Mouse (Mus musculus): ENCODE measurements around the gene Gm13290. TPM values are rescaled to one million over a fixed set of nuclear protein-coding genes. Genes with fewer than 3 reads are reported as not detected.
"Not testable (repeated sequence)": the region's sequence is repeated elsewhere in the genome, so short reads cannot be mapped to it uniquely, and the experiment has no call there.

The Gm13290 gene
- polyA plus RNA-seq, 1 experiment from 2014 or later = 0.94 TPM

DNA sequence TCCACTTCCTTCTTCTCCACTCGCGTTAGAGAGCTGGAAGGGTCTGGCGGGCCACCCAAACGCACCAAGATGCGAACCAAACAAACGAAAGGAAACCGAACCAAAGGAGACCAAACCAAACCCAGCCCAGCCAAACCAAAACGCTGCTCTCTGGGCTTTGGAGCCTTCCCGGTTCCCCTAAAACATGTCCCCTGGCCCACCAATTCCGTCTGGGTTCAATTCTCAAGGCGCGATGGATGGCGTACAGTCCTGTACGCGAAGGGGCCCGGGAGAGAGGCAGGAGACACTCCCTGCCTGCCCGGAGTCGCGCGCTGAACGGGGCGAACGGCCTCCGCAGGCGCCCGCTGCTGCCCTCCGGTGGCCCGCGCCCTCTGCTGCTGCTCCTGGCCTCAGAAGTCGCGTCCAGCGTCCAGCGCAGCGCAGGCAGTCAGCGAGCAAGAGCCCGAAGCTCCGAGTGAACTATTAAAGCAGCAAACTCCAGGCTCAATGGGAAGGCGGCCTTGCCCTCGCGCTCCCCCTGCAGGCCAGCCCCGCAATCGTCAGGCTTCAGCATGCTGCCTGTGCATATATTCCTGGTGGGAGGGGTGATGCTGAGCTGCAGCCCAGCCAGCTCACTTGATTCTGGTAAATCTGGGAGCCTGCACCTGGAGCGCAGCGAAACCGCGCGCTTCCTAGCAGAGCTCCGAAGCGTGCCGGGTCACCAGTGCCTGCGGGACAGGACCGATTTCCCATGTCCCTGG lies 20.5 kb downstream of the Gm13290 start, which contains the start of gene Gm13275:
Gm13275 (plus strand) TSS at position 552 of the 740 bp plus-strand sequence.
- H3K27ac ChIP-seq; H3K4me3 ChIP-seq; H3K36me3 ChIP-seq; H3K27me3 ChIP-seq (ENCODE audit: low read depth, poor library complexity, severe bottlenecking); H3K9me3 ChIP-seq (replicated peaks); DNase-seq (ENCODE audit: low spot score); H3K4me1 ChIP-seq: not testable (repeated sequence)
- WGBS = 2% methylated on average over 21 of the region's 52 CpGs

DNA sequence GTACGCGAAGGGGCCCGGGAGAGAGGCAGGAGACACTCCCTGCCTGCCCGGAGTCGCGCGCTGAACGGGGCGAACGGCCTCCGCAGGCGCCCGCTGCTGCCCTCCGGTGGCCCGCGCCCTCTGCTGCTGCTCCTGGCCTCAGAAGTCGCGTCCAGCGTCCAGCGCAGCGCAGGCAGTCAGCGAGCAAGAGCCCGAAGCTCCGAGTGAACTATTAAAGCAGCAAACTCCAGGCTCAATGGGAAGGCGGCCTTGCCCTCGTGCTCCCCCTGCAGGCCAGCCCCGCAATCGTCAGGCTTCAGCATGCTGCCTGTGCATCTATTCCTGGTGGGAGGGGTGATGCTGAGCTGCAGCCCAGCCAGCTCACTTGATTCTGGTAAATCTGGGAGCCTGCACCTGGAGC lies 23.5 kb downstream of the Gm13290 start, which contains the start of gene Gm13279:
Gm13279 (plus strand) TSS at position 301 of the 400 bp plus-strand sequence.
- not testable (repeated sequence) for H3K4me1 ChIP-seq; H3K27me3 ChIP-seq (ENCODE audit: low read depth, poor library complexity, severe bottlenecking); H3K9me3 ChIP-seq (replicated peaks); H3K27ac ChIP-seq; DNase-seq (ENCODE audit: low spot score); H3K4me3 ChIP-seq; H3K36me3 ChIP-seq
- no CpG with 5 or more reads among the region's 28 CpGs for WGBS

DNA sequence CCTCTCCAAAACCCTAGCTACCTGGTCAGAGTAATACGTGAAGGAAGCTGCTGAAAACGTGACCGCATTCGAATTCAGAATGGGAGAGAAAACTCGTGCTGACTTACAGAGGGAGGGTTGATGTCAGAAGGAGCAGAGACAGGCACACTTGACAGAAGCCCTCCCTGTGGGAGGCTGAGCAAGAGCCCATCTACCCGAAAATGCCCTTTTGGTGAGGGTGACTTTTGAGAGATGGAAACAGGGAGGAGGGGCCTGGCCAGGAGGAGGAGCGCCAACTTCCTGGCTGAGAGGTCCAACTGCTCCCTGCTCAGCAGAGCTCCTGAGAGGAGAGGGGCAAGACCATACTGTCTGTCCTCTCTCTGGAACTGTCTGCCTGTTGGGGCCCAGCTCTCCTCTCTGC lies 25.7 kb downstream of the Gm13290 start, which contains the start of gene Gm13285:
Gm13285 (plus strand) TSS at position 301 of the 400 bp plus-strand sequence.
- not testable (repeated sequence) for H3K4me1 ChIP-seq; H3K36me3 ChIP-seq; H3K27me3 ChIP-seq (ENCODE audit: low read depth, poor library complexity, severe bottlenecking); H3K27ac ChIP-seq; H3K9me3 ChIP-seq (replicated peaks); DNase-seq (ENCODE audit: low spot score); H3K4me3 ChIP-seq
- WGBS = 9% methylated on average over 6 of the region's 7 CpGs

DNA sequence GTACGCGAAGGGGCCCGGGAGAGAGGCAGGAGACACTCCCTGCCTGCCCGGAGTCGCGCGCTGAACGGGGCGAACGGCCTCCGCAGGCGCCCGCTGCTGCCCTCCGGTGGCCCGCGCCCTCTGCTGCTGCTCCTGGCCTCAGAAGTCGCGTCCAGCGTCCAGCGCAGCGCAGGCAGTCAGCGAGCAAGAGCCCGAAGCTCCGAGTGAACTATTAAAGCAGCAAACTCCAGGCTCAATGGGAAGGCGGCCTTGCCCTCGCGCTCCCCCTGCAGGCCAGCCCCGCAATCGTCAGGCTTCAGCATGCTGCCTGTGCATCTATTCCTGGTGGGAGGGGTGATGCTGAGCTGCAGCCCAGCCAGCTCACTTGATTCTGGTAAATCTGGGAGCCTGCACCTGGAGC lies 29.3 kb downstream of the Gm13290 start, which contains the start of gene Gm13287:
Gm13287 (plus strand) TSS at position 301 of the 400 bp plus-strand sequence.
- not testable (repeated sequence) for H3K36me3 ChIP-seq; H3K4me3 ChIP-seq; H3K9me3 ChIP-seq (replicated peaks); H3K4me1 ChIP-seq; DNase-seq (ENCODE audit: low spot score); H3K27ac ChIP-seq
- peaks cover 10% of the 10 kb centered on the region for H3K27me3 ChIP-seq (ENCODE audit: low read depth, poor library complexity, severe bottlenecking)
- WGBS = no CpG with 5 or more reads among the region's 29 CpGs

DNA sequence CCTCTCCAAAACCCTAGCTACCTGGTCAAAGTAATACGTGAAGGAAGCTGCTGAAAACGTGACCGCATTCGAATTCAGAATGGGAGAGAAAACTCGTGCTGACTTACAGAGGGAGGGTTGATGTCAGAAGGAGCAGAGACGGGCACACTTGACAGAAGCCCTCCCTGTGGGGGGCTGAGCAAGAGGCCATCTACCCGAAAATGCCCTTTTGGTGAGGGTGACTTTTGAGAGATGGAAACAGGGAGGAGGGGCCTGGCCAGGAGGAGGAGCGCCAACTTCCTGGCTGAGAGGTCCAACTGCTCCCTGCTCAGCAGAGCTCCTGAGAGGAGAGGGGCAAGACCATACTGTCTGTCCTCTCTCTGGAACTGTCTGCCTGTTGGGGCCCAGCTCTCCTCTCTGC lies 31.6 kb downstream of the Gm13290 start, which contains the start of gene Gm13288:
Gm13288 (plus strand) TSS at position 301 of the 400 bp plus-strand sequence.
- not testable (repeated sequence) for H3K4me1 ChIP-seq; DNase-seq (ENCODE audit: low spot score); H3K36me3 ChIP-seq; H3K4me3 ChIP-seq; H3K27ac ChIP-seq; H3K9me3 ChIP-seq (replicated peaks)
- H3K27me3 ChIP-seq (ENCODE audit: low read depth, poor library complexity, severe bottlenecking) = peaks cover 10% of the 10 kb centered on the region
- WGBS = no CpG with 5 or more reads among the region's 8 CpGs

DNA sequence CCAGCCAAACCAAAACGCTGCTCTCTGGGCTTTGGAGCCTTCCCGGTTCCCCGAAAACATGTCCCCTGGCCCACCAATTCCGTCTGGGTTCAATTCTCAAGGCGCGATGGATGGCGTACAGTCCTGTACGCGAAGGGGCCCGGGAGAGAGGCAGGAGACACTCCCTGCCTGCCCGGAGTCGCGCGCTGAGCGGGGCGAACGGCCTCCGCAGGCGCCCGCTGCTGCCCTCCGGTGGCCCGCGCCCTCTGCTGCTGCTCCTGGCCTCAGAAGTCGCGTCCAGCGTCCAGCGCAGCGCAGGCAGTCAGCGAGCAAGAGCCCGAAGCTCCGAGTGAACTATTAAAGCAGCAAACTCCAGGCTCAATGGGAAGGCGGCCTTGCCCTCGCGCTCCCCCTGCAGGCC lies 32.1 kb downstream of the Gm13290 start:
- not testable (repeated sequence) for H3K36me3 ChIP-seq; DNase-seq (ENCODE audit: low spot score); H3K27ac ChIP-seq; H3K4me3 ChIP-seq; H3K4me1 ChIP-seq; H3K9me3 ChIP-seq (replicated peaks)
- WGBS = 0% methylated on average over 10 of the region's 34 CpGs
- H3K27me3 ChIP-seq (ENCODE audit: low read depth, poor library complexity, severe bottlenecking) = peaks cover 10% of the 10 kb centered on the region

DNA sequence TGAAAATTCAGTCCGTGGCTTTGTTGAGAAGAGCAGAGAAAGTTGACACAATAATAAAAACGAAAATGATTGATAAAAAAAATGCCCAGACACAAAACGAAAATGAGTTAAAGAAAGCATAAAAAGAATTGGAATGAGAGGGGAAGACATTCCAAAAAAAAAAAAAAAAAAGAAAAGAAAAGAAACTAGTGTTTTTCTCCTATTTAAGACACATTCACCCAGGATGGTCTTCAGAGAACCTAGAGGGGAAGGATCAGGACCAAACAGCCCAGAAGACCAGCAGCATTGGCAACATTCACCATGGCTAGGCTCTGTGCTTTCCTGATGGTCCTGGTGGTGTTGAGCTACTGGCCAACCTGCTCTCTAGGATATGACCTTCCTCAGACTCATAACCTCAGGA lies 42.3 kb downstream of the Gm13290 start, which contains the start of gene Ifna7:
Ifna7 (plus strand) TSS at position 301 of the 400 bp plus-strand sequence.
- no peak for DNase-seq (ENCODE audit: low spot score)
- WGBS = 61% methylated on average over 3 of the region's 3 CpGs

DNA sequence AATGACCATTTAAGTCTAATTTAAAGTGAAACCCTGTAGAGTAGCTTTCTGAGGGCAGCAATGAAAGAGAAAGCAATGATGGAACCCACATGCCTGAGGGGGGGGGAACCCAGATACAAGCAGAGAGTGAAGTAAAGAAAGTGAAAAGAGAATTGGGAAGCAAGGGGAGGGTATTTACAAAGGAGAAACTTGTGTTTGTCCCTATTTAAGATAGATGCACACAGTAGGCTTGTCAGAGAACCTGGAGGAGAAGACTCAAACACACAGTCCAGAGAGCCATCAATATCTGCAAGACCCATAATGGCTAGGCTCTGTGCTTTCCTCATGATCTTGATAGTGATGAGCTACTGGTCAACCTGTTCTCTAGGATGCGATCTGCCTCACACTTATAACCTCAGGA lies 46.0 kb downstream of the Gm13290 start, which contains the start of gene Ifna11:
Ifna11 (plus strand) TSS at position 301 of the 400 bp plus-strand sequence.
- no peaks in the 10 kb centered on the region for H3K36me3 ChIP-seq
- H3K27me3 ChIP-seq (ENCODE audit: low read depth, poor library complexity, severe bottlenecking) = no peaks in the 10 kb centered on the region
- 82% methylated on average over 1 of the region's 1 CpGs for WGBS
- no peaks in the 10 kb centered on the region for H3K4me1 ChIP-seq
- no peaks in the 10 kb centered on the region for H3K9me3 ChIP-seq (replicated peaks)
- no peak for DNase-seq (ENCODE audit: low spot score)
- no peak within 1 kb of the TSS for H3K27ac ChIP-seq
- H3K4me3 ChIP-seq = no peak within 1 kb of the TSS

More for the DNA sequence above, 42.3 kb downstream of the Gm13290 start, which contains the start of gene Ifna7:
- Histone ChIP-seq H3K27ac (no peak within 1 kb of the TSS), H3K4me1 (no peaks in the 10 kb centered on the region), H3K36me3 (no peaks in the 10 kb centered on the region), H3K9me3 (replicated peaks) (no peaks in the 10 kb centered on the region), H3K4me3 (no peak within 1 kb of the TSS), H3K27me3 (ENCODE audit: low read depth, poor library complexity, severe bottlenecking) (no peaks in the 10 kb centered on the region)

DNA sequence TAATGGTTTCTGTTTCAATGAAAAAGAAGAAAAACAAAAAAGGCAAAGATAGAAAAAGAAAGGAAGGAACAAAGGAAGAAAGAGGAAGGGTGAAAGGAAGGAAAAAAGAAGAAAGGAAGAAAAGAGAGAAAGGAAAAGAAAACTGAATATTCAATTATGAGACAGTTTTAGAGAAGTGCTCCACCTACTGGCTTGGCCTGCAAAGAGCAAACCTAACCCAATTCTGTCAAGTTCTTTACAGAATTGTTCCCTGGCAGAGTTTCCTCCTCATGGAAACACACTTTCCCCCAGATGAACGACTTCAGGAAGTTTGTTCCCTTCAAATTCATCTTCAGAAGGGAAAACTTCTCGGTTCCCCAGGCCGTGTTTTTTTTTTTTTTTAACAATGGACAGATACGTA lies 49.4 kb downstream of the Gm13290 start:
- H3K9me3 ChIP-seq (replicated peaks) = no peaks in the 10 kb centered on the region
- no peaks in the 10 kb centered on the region for H3K36me3 ChIP-seq
- no peaks in the 10 kb centered on the region for H3K27me3 ChIP-seq (ENCODE audit: low read depth, poor library complexity, severe bottlenecking)
- no peak for DNase-seq (ENCODE audit: low spot score)
- H3K4me1 ChIP-seq = no peaks in the 10 kb centered on the region
- WGBS = 28% methylated on average over 4 of the region's 4 CpGs
- no peak overlapping the region for H3K27ac ChIP-seq
- H3K4me3 ChIP-seq = no peak overlapping the region

Other genes starting within 250 kb of the Gm13290 start
- gene Ifna15, start 215.6 kb upstream of the Gm13290 start, polyA plus RNA-seq (2016; fragmentation: Nextera tagmentation; extraction: Ambion mirVana) = not detected in 2 replicates
- not detected in 2 replicates for gene Ifna14, start 202.0 kb upstream of the Gm13290 start, polyA plus RNA-seq (2016; fragmentation: Nextera tagmentation; extraction: Ambion mirVana)
- not detected in 2 replicates for gene Ifna9, start 181.4 kb upstream of the Gm13290 start, polyA plus RNA-seq (2016; fragmentation: Nextera tagmentation; extraction: Ambion mirVana)
- not detected in 2 replicates for gene Ifna12, start 170.5 kb upstream of the Gm13290 start, polyA plus RNA-seq (2016; fragmentation: Nextera tagmentation; extraction: Ambion mirVana)
- not detected in 2 replicates for gene C87499, start 139.4 kb upstream of the Gm13290 start, polyA plus RNA-seq (2016; fragmentation: Nextera tagmentation; extraction: Ambion mirVana)
- 0.24 TPM in 1 of 2 replicates, not detected in the other for gene Ifna13, start 129.4 kb upstream of the Gm13290 start, polyA plus RNA-seq (2016; fragmentation: Nextera tagmentation; extraction: Ambion mirVana)
- not detected in 2 replicates for gene Ifna16, start 96.9 kb upstream of the Gm13290 start, polyA plus RNA-seq (2016; fragmentation: Nextera tagmentation; extraction: Ambion mirVana)
- gene Ifna2, start 89.9 kb upstream of the Gm13290 start, polyA plus RNA-seq (2016; fragmentation: Nextera tagmentation; extraction: Ambion mirVana) = not detected in 2 replicates
- not detected in 2 replicates for gene Ifnab, start 82.5 kb upstream of the Gm13290 start, polyA plus RNA-seq (2016; fragmentation: Nextera tagmentation; extraction: Ambion mirVana)
- gene Gm26566, start 52.0 kb upstream of the Gm13290 start, polyA plus RNA-seq (2016; fragmentation: Nextera tagmentation; extraction: Ambion mirVana) = 1.1 and 1.5 TPM in 2 replicates
- 82.7 and 106 TPM in 2 replicates for gene Klhl9, start 51.4 kb upstream of the Gm13290 start, polyA plus RNA-seq (2016; fragmentation: Nextera tagmentation; extraction: Ambion mirVana)
- gene Gm13271, start 19.0 kb upstream of the Gm13290 start, polyA plus RNA-seq (2016; fragmentation: Nextera tagmentation; extraction: Ambion mirVana) = 0.33 TPM in 1 of 2 replicates, not detected in the other
- gene Gm13283, start 13.7 kb upstream of the Gm13290 start, polyA plus RNA-seq (2016; fragmentation: Nextera tagmentation; extraction: Ambion mirVana) = 0.40 and 0.54 TPM in 2 replicates
- gene Gm13289, start 3.1 kb downstream of the Gm13290 start, polyA plus RNA-seq (2016; fragmentation: Nextera tagmentation; extraction: Ambion mirVana) = not detected in 2 replicates
- gene Gm13272, start 6.0 kb downstream of the Gm13290 start, polyA plus RNA-seq (2016; fragmentation: Nextera tagmentation; extraction: Ambion mirVana) = not detected in 2 replicates
- 0.16 and 0.39 TPM in 2 replicates for gene Ifnz, start 8.3 kb downstream of the Gm13290 start, polyA plus RNA-seq (2016; fragmentation: Nextera tagmentation; extraction: Ambion mirVana)
- gene Gm13276, start 11.9 kb downstream of the Gm13290 start, polyA plus RNA-seq (2016; fragmentation: Nextera tagmentation; extraction: Ambion mirVana) = not detected in 2 replicates
- not detected in 2 replicates for gene Gm13277, start 14.8 kb downstream of the Gm13290 start, polyA plus RNA-seq (2016; fragmentation: Nextera tagmentation; extraction: Ambion mirVana)
- not detected in 2 replicates for gene Gm13278, start 17.7 kb downstream of the Gm13290 start, polyA plus RNA-seq (2016; fragmentation: Nextera tagmentation; extraction: Ambion mirVana)
- not detected in 2 replicates for gene Gm13275, start 20.7 kb downstream of the Gm13290 start, polyA plus RNA-seq (2016; fragmentation: Nextera tagmentation; extraction: Ambion mirVana)
- not detected in 2 replicates for gene Gm13279, start 23.6 kb downstream of the Gm13290 start, polyA plus RNA-seq (2016; fragmentation: Nextera tagmentation; extraction: Ambion mirVana)
- 0.28 and 0.48 TPM in 2 replicates for gene Gm13285, start 25.8 kb downstream of the Gm13290 start, polyA plus RNA-seq (2016; fragmentation: Nextera tagmentation; extraction: Ambion mirVana)
- gene Gm13287, start 29.4 kb downstream of the Gm13290 start, polyA plus RNA-seq (2016; fragmentation: Nextera tagmentation; extraction: Ambion mirVana) = not detected in 2 replicates
- 0.15 TPM in 1 of 2 replicates, not detected in the other for gene Gm13288, start 31.7 kb downstream of the Gm13290 start, polyA plus RNA-seq (2016; fragmentation: Nextera tagmentation; extraction: Ambion mirVana)
- not detected in 2 replicates for gene Ifna7, start 42.4 kb downstream of the Gm13290 start, polyA plus RNA-seq (2016; fragmentation: Nextera tagmentation; extraction: Ambion mirVana)
- gene Ifna11, start 46.1 kb downstream of the Gm13290 start, polyA plus RNA-seq (2016; fragmentation: Nextera tagmentation; extraction: Ambion mirVana) = not detected in 2 replicates
- gene Ifna6, start 53.6 kb downstream of the Gm13290 start, polyA plus RNA-seq (2016; fragmentation: Nextera tagmentation; extraction: Ambion mirVana) = not detected in 2 replicates
- not detected in 2 replicates for gene Ifna5, start 61.7 kb downstream of the Gm13290 start, polyA plus RNA-seq (2016; fragmentation: Nextera tagmentation; extraction: Ambion mirVana)
- gene Ifna4, start 68.0 kb downstream of the Gm13290 start, polyA plus RNA-seq (2016; fragmentation: Nextera tagmentation; extraction: Ambion mirVana) = not detected in 2 replicates
- not detected in 2 replicates for gene Ifna1, start 76.3 kb downstream of the Gm13290 start, polyA plus RNA-seq (2016; fragmentation: Nextera tagmentation; extraction: Ambion mirVana)
- gene Ifne, start 106.4 kb downstream of the Gm13290 start, polyA plus RNA-seq (2016; fragmentation: Nextera tagmentation; extraction: Ambion mirVana) = not detected in 2 replicates

Data from limb, embryonic 10.5 days (tissue).